Mouse (Mus musculus) brain, embryonic 14.5 days (tissue): ENCODE data around the gene Six2. TPM values are rescaled to one million over a fixed set of nuclear protein-coding genes. Genes with fewer than 3 reads are reported as not detected.
A peak's percentile ranks its signal among the peaks of the same experiment; 100 is the strongest.

Experiments used
- DNase-seq: peaks from one replicate; pipeline ENCODE4 v3.0.0-alpha.2; 2011; ENCODE audit warnings: low read depth
- CTCF ChIP-seq: fragments of 200-500 bp; IDR thresholded peaks from 2 replicates; pipeline ENCODE4 v1.5.1; 2012; ENCODE audit warnings: inconsistent platforms, mild to moderate bottlenecking, moderate library complexity, borderline replicate concordance; ENCODE audit not compliant: insufficient read depth, insufficient read length; ENCODE audit errors: extremely low read depth
- POLR2A ChIP-seq: fragments of 200-500 bp; IDR thresholded peaks from 2 replicates; pipeline ENCODE4 v1.6.1; 2012; ENCODE audit warnings: mild to moderate bottlenecking, inconsistent platforms, borderline replicate concordance; ENCODE audit not compliant: poor library complexity, insufficient read depth, insufficient read length, severe bottlenecking; ENCODE audit errors: extremely low read depth
- polyA plus RNA-seq: library from polyadenylated mRNA; depleted of rRNA; stranded (reverse); fragments of >200 nt; gene quantifications from 2 replicates; pipeline ENCODE4 v1.2.3, GENCODE M21; 2012; rRNA removed

Gene Six2
- polyA plus RNA-seq, result 1.3 and 3.1 TPM in 2 replicates

- TF ChIP-seq CTCF (no peak), POLR2A (no peak)
- peak; percentile 86 for DNase-seq
Observed at GRCm38 (mm10) chr17:85688236-85688910, at the start of gene Six2. Six2 (minus strand) TSS chr17:85688274.

DNA sequence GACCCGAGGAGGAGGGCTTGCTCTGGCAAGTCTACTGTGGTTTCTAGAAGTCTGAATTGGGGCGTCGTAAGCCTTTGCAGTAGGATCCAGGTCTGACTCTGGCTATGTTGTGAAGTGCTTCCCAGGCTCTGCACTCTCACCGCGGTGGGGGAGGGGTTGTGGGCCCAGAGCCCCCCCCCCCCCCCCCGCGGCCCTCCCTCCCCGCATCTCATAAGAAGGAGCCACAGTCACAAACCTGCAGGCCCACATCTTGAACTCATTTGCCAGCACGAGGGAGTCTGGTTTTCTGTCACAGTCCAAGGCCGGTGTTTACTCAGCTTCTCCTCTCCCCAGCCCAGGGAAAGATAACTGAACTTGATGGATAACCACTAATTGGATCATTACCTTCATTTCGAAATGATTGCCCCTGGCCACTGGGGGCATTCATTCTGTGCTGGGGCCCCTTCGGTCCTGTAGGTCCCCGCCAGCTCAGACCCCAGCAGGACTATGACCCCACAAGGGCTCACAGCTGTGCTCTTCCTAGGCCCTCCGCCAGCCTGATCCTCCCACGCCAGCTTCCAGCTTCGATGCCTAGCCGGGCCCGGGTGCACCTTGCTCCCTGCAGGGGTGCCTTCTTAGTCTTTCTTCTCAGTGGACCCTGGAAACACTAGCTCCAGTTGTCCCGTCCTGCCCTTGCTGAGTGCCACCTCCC lies 49.2 kb upstream of the Six2 start:
- no peak for DNase-seq
- TF ChIP-seq CTCF (no peak), POLR2A (no peak)

GRCm38 (mm10) chr17:85731329-85731728 lies 43.3 kb upstream of the Six2 start:
- DNase-seq, result no peak
- TF ChIP-seq CTCF, result no peak
- TF ChIP-seq POLR2A, result no peak

DNA sequence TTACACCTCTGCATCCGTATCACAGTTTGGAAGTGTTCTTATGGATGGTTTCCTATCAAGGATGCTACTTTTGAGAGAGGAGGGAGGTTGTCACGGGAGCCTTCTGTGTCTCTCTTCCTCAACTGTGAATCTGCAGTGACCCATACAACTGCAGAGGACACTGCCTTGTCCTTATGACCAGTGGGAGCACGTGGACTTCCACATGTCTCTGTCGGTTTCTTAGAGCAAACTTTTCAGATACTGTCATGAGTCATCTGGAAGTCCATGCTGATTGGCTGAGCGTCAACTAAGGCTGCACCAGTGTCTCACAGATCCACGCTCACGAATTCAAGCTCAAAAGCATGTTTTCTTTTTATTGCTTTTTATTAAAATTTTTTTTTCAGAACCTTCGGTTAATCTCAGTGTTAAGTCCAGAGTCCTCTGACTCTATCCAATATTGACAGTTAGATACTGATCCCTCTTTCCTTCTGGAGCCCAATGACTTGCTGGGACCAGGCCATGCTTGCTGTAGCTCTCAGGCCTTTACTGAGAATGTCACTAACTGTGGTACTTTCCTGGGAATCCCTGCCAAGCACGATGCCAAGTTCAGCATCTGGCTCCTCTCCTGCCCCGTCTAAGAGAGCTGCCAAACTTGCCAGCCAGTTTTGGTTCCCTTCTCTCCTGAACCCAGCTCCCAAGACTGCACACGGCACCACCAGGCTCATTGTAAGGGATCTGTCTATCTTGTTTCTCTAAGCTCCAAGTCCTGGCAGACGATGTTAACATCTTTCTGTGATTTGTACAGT lies 42.3 kb upstream of the Six2 start:
- TF ChIP-seq CTCF, result no peak
- TF ChIP-seq POLR2A, result no peak
- DNase-seq, result peak; percentile 12

DNA sequence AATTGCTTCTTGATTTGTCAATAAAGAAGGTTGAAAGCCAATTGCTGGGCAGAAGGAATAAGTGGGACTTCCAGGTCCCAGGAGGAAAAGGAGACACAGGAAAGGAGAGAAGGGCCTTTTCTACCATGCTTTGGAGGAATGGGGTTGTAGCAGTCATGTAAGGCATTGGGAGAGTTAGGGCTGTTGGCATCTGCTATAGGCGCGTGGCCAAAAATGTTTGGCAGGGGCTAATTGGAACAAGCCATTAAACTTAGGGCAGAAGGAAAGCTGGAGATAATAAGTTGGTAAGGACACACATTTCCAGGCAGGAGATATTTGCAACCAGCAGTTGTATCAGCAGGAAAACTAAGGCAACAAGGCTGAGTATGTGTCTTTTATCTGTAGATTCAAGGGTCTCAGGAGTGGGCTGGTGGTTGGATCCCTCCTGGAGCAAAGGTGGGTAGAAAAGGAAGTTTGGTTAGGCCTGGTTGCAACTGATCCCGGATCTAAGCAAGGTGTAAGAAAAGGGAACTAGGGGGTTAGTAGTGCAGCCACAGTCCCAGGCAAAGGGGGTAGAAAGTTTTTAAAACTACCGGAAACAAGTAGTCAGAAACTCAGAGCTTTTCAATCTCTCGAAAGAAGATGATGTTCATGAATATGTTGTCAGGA lies 40.1 kb upstream of the Six2 start:
- DNase-seq, result peak; percentile 64
- TF ChIP-seq CTCF, result no peak
- no peak for TF ChIP-seq POLR2A

DNA sequence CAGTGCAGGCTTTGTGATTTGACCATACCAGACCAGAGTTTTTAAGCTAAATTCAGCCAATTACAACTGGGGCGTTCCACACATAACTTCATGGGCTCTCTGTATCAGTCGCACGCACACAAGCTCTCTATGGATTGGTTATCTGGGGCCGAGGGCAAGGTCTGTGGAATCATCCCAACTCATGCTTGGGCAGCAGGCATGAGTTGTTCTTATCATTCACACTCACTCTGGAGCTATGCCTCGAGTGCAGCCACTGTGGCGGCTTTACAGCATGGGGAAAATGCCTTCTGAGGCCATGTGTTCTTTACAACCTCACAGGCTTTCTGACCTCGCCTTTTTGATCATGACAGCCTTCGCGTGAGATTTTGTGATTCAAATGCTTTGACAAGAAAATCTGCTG lies 37.9 kb upstream of the Six2 start:
- TF ChIP-seq POLR2A, result no peak
- no peak for TF ChIP-seq CTCF
- DNase-seq, result no peak

- TF ChIP-seq POLR2A, result no peak
- no peak for DNase-seq
Observed at GRCm38 (mm10) chr17:85723166-85723565, 35.1 kb upstream of the Six2 start.

- TF ChIP-seq POLR2A (no peak), CTCF (no peak)
- peak; percentile 47 for DNase-seq
Observed at GRCm38 (mm10) chr17:85717266-85717665, 29.2 kb upstream of the Six2 start.

GRCm38 (mm10) chr17:85715784-85716183 lies 27.7 kb upstream of the Six2 start:
- no peak for DNase-seq
- TF ChIP-seq CTCF (0 out of 2 replicates have a peak, but pooled peaks have one; percentile 2), POLR2A (no peak)

DNA sequence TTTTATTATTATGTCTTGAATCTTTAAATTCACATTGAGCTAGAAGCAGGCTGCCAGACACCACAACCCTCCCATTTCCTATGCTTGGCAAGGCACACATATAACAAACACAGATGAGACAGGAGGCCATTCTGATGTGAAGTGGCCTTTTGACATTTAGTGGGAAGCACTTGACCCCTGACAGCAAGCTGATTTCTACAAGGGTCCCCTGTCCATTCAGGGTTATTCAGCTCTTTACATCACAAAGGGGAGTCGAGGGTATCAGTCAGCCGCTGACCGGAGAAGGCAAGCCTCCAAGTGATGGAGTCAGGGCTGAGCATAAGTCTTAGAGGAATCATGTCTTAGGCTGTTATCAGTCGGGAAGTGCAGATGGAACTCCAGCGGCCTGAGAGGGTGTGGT lies 26.3 kb upstream of the Six2 start:
- DNase-seq, result no peak
- TF ChIP-seq CTCF (no peak), POLR2A (no peak)

GRCm38 (mm10) chr17:85712874-85713273 lies 24.8 kb upstream of the Six2 start:
- no peak for DNase-seq
- TF ChIP-seq CTCF, result no peak
- TF ChIP-seq POLR2A, result no peak
